Mouse (Mus musculus) MEL (cell line): ENCODE measurements at regions not wholly inside any gene's neighbourhood (a gene's known extent, or its start where the extent isn't known, plus 50 kb on each side); places are given as distances from the start of the nearest gene placed in this dataset.
"Not testable (repeated sequence)": the region's sequence is repeated elsewhere in the genome, so short reads cannot be mapped to it uniquely, and the experiment has no call there.

ENCODE experiments used
- DNase-seq: peaks from one replicate; pipeline ENCODE4 v3.0.0; 2011; ENCODE audit warnings: low read depth, low spot score
- H3K27ac ChIP-seq: 2 replicates; pipeline ENCODE4 v1.5.1; 2012; ENCODE audit warnings: low read depth, mild to moderate bottlenecking, control low read depth, low read length, moderate library complexity; ENCODE audit not compliant: control insufficient read depth
- H3K27me3 ChIP-seq, 2 experiments: fragments of 150-350 bp in 1 of 2; sonication (generic) in 1 of 2; 2 replicates each; pipeline ENCODE4 v1.6.1; 2012; ENCODE audit warnings: low read length in 2 of 2, mild to moderate bottlenecking in 2 of 2, improper control_type of control experiment in 1 of 2, moderate library complexity in 1 of 2; ENCODE audit not compliant: insufficient read depth in 2 of 2, control insufficient read depth in 1 of 2
- H3K36me3 ChIP-seq, 2 experiments: 2 replicates each; pipeline ENCODE4 v1.6.1; 2012 to 2014; ENCODE audit warnings: low read length in 2 of 2, improper control_type of control experiment in 1 of 2, inconsistent platforms in 1 of 2, mild to moderate bottlenecking in 1 of 2; ENCODE audit not compliant: insufficient read depth in 2 of 2, control insufficient read depth in 1 of 2
- H3K4me1 ChIP-seq, 2 experiments: fragments of 150-350 bp in 1 of 2; sonication (generic) in 1 of 2; 2 replicates each; pipeline ENCODE4 v1.6.1; 2012; ENCODE audit warnings: low read length in 2 of 2, improper control_type of control experiment in 1 of 2, mild to moderate bottlenecking in 1 of 2; ENCODE audit not compliant: insufficient read depth in 2 of 2, control insufficient read depth in 1 of 2
- H3K4me3 ChIP-seq, 2 experiments: fragments of 150-350 bp in 1 of 2; sonication (generic) in 1 of 2; 2 replicates each; pipeline ENCODE4 v1.5.1; 2012; ENCODE audit warnings: low read depth in 2 of 2, low read length in 2 of 2, mild to moderate bottlenecking in 2 of 2, moderate library complexity in 2 of 2, control low read depth in 1 of 2, improper control_type of control experiment in 1 of 2; ENCODE audit not compliant: control insufficient read depth in 1 of 2, insufficient read depth in 1 of 2
- H3K79me2 ChIP-seq: 2 replicates; pipeline ENCODE4 v1.6.1; 2012; ENCODE audit warnings: mild to moderate bottlenecking, low read length, moderate library complexity; ENCODE audit not compliant: control insufficient read depth, poor library complexity, insufficient read depth
- H3K9ac ChIP-seq: 2 replicates; pipeline ENCODE4 v1.6.1; 2012; ENCODE audit warnings: low read depth, mild to moderate bottlenecking, control low read depth, low read length, moderate library complexity; ENCODE audit not compliant: control insufficient read depth, poor library complexity, severe bottlenecking
- H3K9me3 ChIP-seq: fragments of 150-350 bp; sonication (generic); replicated peaks from 2 replicates; pipeline ENCODE4 v1.6.1; 2012; ENCODE audit warnings: mild to moderate bottlenecking, low read length, improper control_type of control experiment, moderate library complexity; ENCODE audit not compliant: insufficient read depth
- BHLHE40 ChIP-seq: IDR thresholded peaks from 2 replicates; pipeline ENCODE4 v1.6.1; 2012; ENCODE audit warnings: low read depth, mild to moderate bottlenecking, inconsistent platforms, low read length, improper control_type of control experiment, borderline replicate concordance
- CTCF ChIP-seq, 3 experiments: IDR thresholded peaks in 2 of 3; conservative IDR thresholded peaks in 1 of 3; 2 replicates each; pipeline ENCODE4 v1.5.1; 2011 to 2012; ENCODE audit warnings: low read length in 3 of 3, low read depth in 2 of 3, mild to moderate bottlenecking in 2 of 3, improper control_type of control experiment in 1 of 3, inconsistent platforms in 1 of 3, mixed read lengths in 1 of 3, moderate library complexity in 1 of 3; ENCODE audit not compliant: control insufficient read depth in 1 of 3, insufficient read depth in 1 of 3, poor library complexity in 1 of 3, severe bottlenecking in 1 of 3
- GATA1 ChIP-seq: IDR thresholded peaks from 2 replicates; pipeline ENCODE4 v1.6.1; 2011; ENCODE audit warnings: low read depth, low read length, improper control_type of control experiment
- HCFC1 ChIP-seq: IDR thresholded peaks from 2 replicates; pipeline ENCODE4 v1.6.1; 2012; ENCODE audit warnings: low read depth, mild to moderate bottlenecking, inconsistent platforms, low read length, improper control_type of control experiment, moderate library complexity
- JUND ChIP-seq: IDR thresholded peaks from 2 replicates; pipeline ENCODE4 v1.6.1; 2011; ENCODE audit warnings: low read depth, mild to moderate bottlenecking, improper control_type of control experiment, low read length
- KAT2A ChIP-seq: conservative IDR thresholded peaks from 2 replicates; pipeline ENCODE4 v1.6.1; 2012; ENCODE audit warnings: low read depth, low read length, improper control_type of control experiment, inconsistent platforms
- MAFK ChIP-seq: IDR thresholded peaks from 2 replicates; pipeline ENCODE4 v1.6.1; 2011; ENCODE audit warnings: low read depth, mild to moderate bottlenecking, low read length, improper control_type of control experiment, borderline replicate concordance
- MAZ ChIP-seq: IDR thresholded peaks from 2 replicates; pipeline ENCODE4 v1.6.1; 2012; ENCODE audit warnings: low read depth, mild to moderate bottlenecking, inconsistent platforms, low read length, improper control_type of control experiment
- MEF2A ChIP-seq: IDR thresholded peaks from 2 replicates; pipeline ENCODE4 v1.6.1; 2014; ENCODE audit warnings: low read depth, mild to moderate bottlenecking, inconsistent platforms, low read length, improper control_type of control experiment; ENCODE audit not compliant: poor library complexity, insufficient replicate concordance, severe bottlenecking; ENCODE audit errors: extremely low read depth
- MXI1 ChIP-seq: IDR thresholded peaks from 2 replicates; pipeline ENCODE4 v1.6.1; 2011; ENCODE audit warnings: mild to moderate bottlenecking, low read depth, low read length, improper control_type of control experiment
- MYB ChIP-seq: IDR thresholded peaks from 2 replicates; pipeline ENCODE4 v1.6.1; 2011; ENCODE audit warnings: mild to moderate bottlenecking, low read depth, low read length, improper control_type of control experiment
- MYC ChIP-seq: IDR thresholded peaks from 2 replicates; pipeline ENCODE4 v1.6.1; 2011; ENCODE audit warnings: low read depth, mild to moderate bottlenecking, low read length, improper control_type of control experiment, moderate library complexity
- NELFE ChIP-seq: IDR thresholded peaks from 2 replicates; pipeline ENCODE4 v1.6.1; 2011; ENCODE audit warnings: low read depth, low read length, improper control_type of control experiment
- NRF1 ChIP-seq: IDR thresholded peaks from 2 replicates; pipeline ENCODE4 v1.6.1; 2014; ENCODE audit warnings: low read depth, mild to moderate bottlenecking, inconsistent platforms, low read length, improper control_type of control experiment, moderate library complexity; ENCODE audit not compliant: poor library complexity, insufficient read depth, severe bottlenecking
- POLR2A ChIP-seq, 2 experiments: IDR thresholded peaks; 2 replicates each; pipeline ENCODE4 v1.6.1; 2011 to 2012; ENCODE audit warnings: low read length in 2 of 2, mild to moderate bottlenecking in 2 of 2, control low read depth in 1 of 2, improper control_type of control experiment in 1 of 2, low read depth in 1 of 2, moderate library complexity in 1 of 2; ENCODE audit not compliant: control insufficient read depth in 1 of 2, insufficient read depth in 1 of 2, poor library complexity in 1 of 2
- POLR2AphosphoS2 ChIP-seq: IDR thresholded peaks from 2 replicates; pipeline ENCODE4 v1.6.1; 2011; ENCODE audit warnings: low read length, improper control_type of control experiment
- POLR2AphosphoS5 ChIP-seq: IDR thresholded peaks from 2 replicates; pipeline ENCODE4 v1.6.1; 2012; ENCODE audit warnings: low read depth, borderline replicate concordance, mild to moderate bottlenecking, inconsistent platforms, low read length, moderate library complexity, mixed read lengths
- RAD21 ChIP-seq: IDR thresholded peaks from 2 replicates; pipeline ENCODE4 v1.6.1; 2011; ENCODE audit warnings: mild to moderate bottlenecking, low read depth, low read length, improper control_type of control experiment
- RCOR1 ChIP-seq: IDR thresholded peaks from 2 replicates; pipeline ENCODE4 v1.6.1; 2012; ENCODE audit warnings: low read depth, mild to moderate bottlenecking, inconsistent platforms, low read length, improper control_type of control experiment
- TAL1 ChIP-seq: IDR thresholded peaks from 2 replicates; pipeline ENCODE4 v1.6.1; 2012; ENCODE audit warnings: mild to moderate bottlenecking, inconsistent platforms, low read length, moderate library complexity, mixed read lengths
- TBP ChIP-seq: IDR thresholded peaks from 2 replicates; pipeline ENCODE4 v1.8.0; 2011; ENCODE audit warnings: low read depth, low read length, improper control_type of control experiment
- ZC3H11A ChIP-seq: IDR thresholded peaks from 2 replicates; pipeline ENCODE4 v1.6.1; 2012; ENCODE audit warnings: low read depth, mild to moderate bottlenecking, inconsistent platforms, low read length, improper control_type of control experiment

DNA sequence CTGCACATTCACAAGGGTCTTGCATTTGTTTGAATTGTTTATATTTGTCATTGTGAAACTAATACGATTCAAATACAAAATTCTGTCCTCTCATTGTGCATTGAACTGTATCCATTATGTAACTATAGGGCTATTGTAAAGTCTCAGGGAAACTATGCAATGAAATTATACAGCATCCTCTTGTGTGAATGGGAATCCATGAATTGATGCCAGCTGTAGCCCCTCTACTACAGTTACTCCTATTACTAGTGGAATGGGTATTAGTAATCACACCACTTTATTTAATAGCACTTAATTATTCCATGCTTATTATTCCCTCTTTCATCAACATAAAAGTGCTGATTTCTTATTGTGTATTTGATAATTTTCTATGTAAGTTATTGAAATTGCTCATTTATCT lies 232.4 kb upstream of the Pcdh17 start:
- no peak overlapping the region for H3K9ac ChIP-seq
- H3K4me1 ChIP-seq: no peaks in the 10 kb centered on the region
- no peaks in the 10 kb centered on the region for H3K79me2 ChIP-seq
- no peaks in the 10 kb centered on the region for H3K9me3 ChIP-seq
- no peaks in the 10 kb centered on the region for H3K27me3 ChIP-seq
- TF ChIP-seq BHLHE40 (no peak), NRF1 (no peak), MAFK (no peak), POLR2A (IDR thresholded peaks at IDR 0.05; ENCODE audit: control insufficient read depth in 1 of 2, insufficient read depth in 1 of 2, low read depth in 1 of 2, low read length in 2 of 2, poor library complexity in 1 of 2) (no peak), TAL1 (no peak), CTCF (IDR thresholded peaks at IDR 0.05 in 2 of 3, conservative IDR thresholded peaks at IDR 0.05 in 1 of 3; ENCODE audit: control insufficient read depth in 1 of 3, insufficient read depth in 1 of 3, low read depth in 2 of 3, low read length in 3 of 3, poor library complexity in 1 of 3, severe bottlenecking in 1 of 3) (no peak)
- TF ChIP-seq, all 39 proteins: peak for 0
- Histone ChIP-seq H3K36me3 (no peaks in the 10 kb centered on the region), H3K27ac (no peak overlapping the region), H3K4me3 (no peak overlapping the region)
- no peak for DNase-seq

GRCm38 (mm10) chr14:84222996-84223395 lies 220.4 kb upstream of the Pcdh17 start:
- TF ChIP-seq JUND: no peak
- no peak for TF ChIP-seq RCOR1
- TF ChIP-seq HCFC1: no peak
- TF ChIP-seq MAZ: no peak
- no peak for TF ChIP-seq MXI1
- no peak for TF ChIP-seq RAD21
- TF ChIP-seq CTCF (IDR thresholded peaks at IDR 0.05 in 2 of 3, conservative IDR thresholded peaks at IDR 0.05 in 1 of 3; ENCODE audit: control insufficient read depth in 1 of 3, insufficient read depth in 1 of 3, low read depth in 2 of 3, low read length in 3 of 3, poor library complexity in 1 of 3, severe bottlenecking in 1 of 3): no peak
- no peak for TF ChIP-seq POLR2AphosphoS5
- TF ChIP-seq NELFE: no peak
- TF ChIP-seq MYC: no peak
- TF ChIP-seq, all 39 proteins: peak for 0
- H3K27me3 ChIP-seq: no peaks in the 10 kb centered on the region
- no peaks in the 10 kb centered on the region for H3K36me3 ChIP-seq
- H3K9me3 ChIP-seq: no peaks in the 10 kb centered on the region
- H3K27ac ChIP-seq: no peak overlapping the region
- no peak for DNase-seq
- no peak overlapping the region for H3K4me3 ChIP-seq
- no peaks in the 10 kb centered on the region for H3K79me2 ChIP-seq
- H3K4me1 ChIP-seq: no peaks in the 10 kb centered on the region
- H3K9ac ChIP-seq: no peak overlapping the region

DNA sequence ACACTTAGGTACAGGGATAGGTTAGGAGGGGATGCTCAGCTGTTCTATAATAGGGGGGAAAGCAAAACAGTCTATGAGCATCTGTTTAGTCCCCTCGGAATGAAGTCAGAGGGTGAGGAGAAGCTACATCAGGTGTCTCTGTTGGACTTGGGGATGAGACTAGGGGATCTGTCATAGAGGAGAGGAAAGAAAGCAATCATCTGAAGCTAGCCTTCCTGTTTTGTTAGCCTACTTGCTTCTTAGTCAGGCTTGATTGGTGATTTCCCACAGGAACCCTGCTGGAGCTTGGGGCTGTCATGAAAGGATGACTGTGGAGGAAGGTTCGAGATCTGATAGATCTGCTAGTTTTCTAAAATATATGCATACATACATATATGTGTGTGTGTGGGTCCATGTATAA lies 219.4 kb upstream of the Pcdh17 start:
- no peak overlapping the region for H3K4me3 ChIP-seq
- no peaks in the 10 kb centered on the region for H3K27me3 ChIP-seq
- no peak overlapping the region for H3K27ac ChIP-seq
- no peaks in the 10 kb centered on the region for H3K36me3 ChIP-seq
- DNase-seq: no peak
- no peaks in the 10 kb centered on the region for H3K9me3 ChIP-seq
- no peaks in the 10 kb centered on the region for H3K79me2 ChIP-seq
- H3K9ac ChIP-seq: no peak overlapping the region
- TF ChIP-seq ZC3H11A (no peak), TAL1 (no peak), MYB (no peak), MEF2A (no peak), GATA1 (no peak), NELFE (no peak), POLR2AphosphoS2 (no peak), KAT2A (no peak), TBP (no peak)
- H3K4me1 ChIP-seq: no peaks in the 10 kb centered on the region

DNA sequence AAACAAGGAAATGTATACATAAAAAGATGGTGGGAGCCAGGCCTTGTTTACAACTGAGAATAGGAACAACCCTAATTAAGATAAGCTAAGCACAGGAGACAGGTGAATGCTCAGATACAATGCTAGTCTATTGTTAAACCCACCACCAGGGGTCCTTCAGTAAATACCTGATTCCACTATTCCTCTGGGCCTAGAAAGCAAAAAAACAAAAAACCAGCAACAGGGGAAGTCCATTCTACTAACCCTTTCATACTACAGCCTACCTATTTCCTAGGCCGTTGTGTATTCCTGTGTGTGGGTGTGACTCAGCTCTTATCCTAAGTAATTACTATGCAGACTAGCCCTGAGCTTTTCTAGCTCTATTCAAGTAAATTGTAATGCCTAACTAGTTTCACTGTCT lies 195.4 kb upstream of the Pcdh17 start:
- not testable (repeated sequence) for H3K9me3 ChIP-seq, H3K27me3 ChIP-seq, H3K27ac ChIP-seq, H3K9ac ChIP-seq, H3K79me2 ChIP-seq, H3K36me3 ChIP-seq, DNase-seq, H3K4me3 ChIP-seq, H3K4me1 ChIP-seq
